Mouse (Mus musculus) adrenal gland, postnatal 4 days (tissue): ENCODE data around the gene Celsr3. TPM values are rescaled to one million over a fixed set of nuclear protein-coding genes. Genes with fewer than 3 reads are reported as not detected.

Experiments
- DNase-seq, 2 experiments: peaks; one replicate each; pipeline ENCODE4 v3.0.0; 2021 to 2022; ENCODE audit warnings: low spot score in 2 of 2, mixed read lengths in 2 of 2
- long read RNA-seq, 2 experiments: library from polyadenylated mRNA; stranded (forward); transcript quantifications; one replicate each; pipeline ENCODE4 v2.0.0; 2021
- total RNA-seq, 2 experiments: library from RNA; stranded (reverse); gene quantifications; 2 replicates each; pipeline ENCODE4 v1.2.3; 2021

The Celsr3 gene
- total RNA-seq = 10 to 100 TPM; 11.0 to 13.6 TPM
- long read RNA-seq, experiment 1, partial matches to known transcripts = 1 of 1 reads
- long read RNA-seq, experiment 1, other reads (novel, unspliced or antisense) = 0 of 1 reads
- long read RNA-seq, experiment 2, partial matches to known transcripts = 4 of 4 reads
- long read RNA-seq, experiment 2, other reads (novel, unspliced or antisense) = 0 of 4 reads

- peak; percentile 59 to 73 for DNase-seq
Measured at GRCm38 (mm10) chr9:108825820-108826699, at the start of gene Celsr3. Gene Celsr3 (plus strand): TSS chr9:108826320.

GRCm38 (mm10) chr9:108776614-108777013 lies 49.5 kb upstream of the Celsr3 start:
- DNase-seq = no peak

- no peak for DNase-seq
Measured at GRCm38 (mm10) chr9:108777276-108777675, 48.8 kb upstream of the Celsr3 start.

- no peak for DNase-seq
Measured at GRCm38 (mm10) chr9:108780959-108781358, 45.2 kb upstream of the Celsr3 start.

- DNase-seq = no peak
Measured at GRCm38 (mm10) chr9:108781891-108782290, 44.2 kb upstream of the Celsr3 start.

- DNase-seq = no peak
Measured at GRCm38 (mm10) chr9:108782836-108783547, 43.1 kb upstream of the Celsr3 start.

GRCm38 (mm10) chr9:108783548-108784463 lies 42.3 kb upstream of the Celsr3 start, which contains the start of gene Ip6k2:
Gene Ip6k2 (plus strand): TSS chr9:108783796.
- DNase-seq = peak; percentile 92 to 94

GRCm38 (mm10) chr9:108785416-108785815 lies 40.7 kb upstream of the Celsr3 start:
- no peak for DNase-seq

GRCm38 (mm10) chr9:108786494-108786893 lies 39.6 kb upstream of the Celsr3 start:
- no peak for DNase-seq

GRCm38 (mm10) chr9:108787080-108787479 lies 39.0 kb upstream of the Celsr3 start:
- DNase-seq = no peak

GRCm38 (mm10) chr9:108788713-108789112 lies 37.4 kb upstream of the Celsr3 start:
- no peak for DNase-seq

- DNase-seq = no peak
Measured at GRCm38 (mm10) chr9:108792307-108792706, 33.8 kb upstream of the Celsr3 start.

GRCm38 (mm10) chr9:108792730-108793129 lies 33.4 kb upstream of the Celsr3 start:
- no peak for DNase-seq

- no peak for DNase-seq
Measured at GRCm38 (mm10) chr9:108795281-108795680, 30.8 kb upstream of the Celsr3 start.

- no peak for DNase-seq
Measured at GRCm38 (mm10) chr9:108795762-108796161, 30.4 kb upstream of the Celsr3 start.

GRCm38 (mm10) chr9:108796351-108796981 lies 29.7 kb upstream of the Celsr3 start:
- DNase-seq = no peak

GRCm38 (mm10) chr9:108797477-108797876 lies 28.6 kb upstream of the Celsr3 start:
- DNase-seq = no peak

GRCm38 (mm10) chr9:108798508-108799075 lies 27.5 kb upstream of the Celsr3 start:
- no peak for DNase-seq

GRCm38 (mm10) chr9:108799564-108799963 lies 26.6 kb upstream of the Celsr3 start:
- DNase-seq = no peak

GRCm38 (mm10) chr9:108805768-108806167 lies 20.4 kb upstream of the Celsr3 start:
- no peak for DNase-seq
